Mouse (Mus musculus) forebrain, embryonic 14.5 days (tissue): Measurements from ENCODE around the gene Gm12355. TPM values are rescaled to one million over a fixed set of nuclear protein-coding genes. Genes with fewer than 3 reads are reported as not detected.

Experiments
- ATAC-seq: fragments of 200-750 bp; cut with Nextera tagmentation; 2 replicates; pipeline ENCODE4 v1.8.0; 2017; ENCODE audit warnings: mild to moderate bottlenecking, moderate library complexity
- DNase-seq: peaks from one replicate; pipeline ENCODE4 v3.0.0-alpha.2; 2015; ENCODE audit warnings: low spot score
- H3K27ac ChIP-seq: fragments of 300-500 bp; sonication (generic); 2 replicates; pipeline ENCODE4 v1.5.1; 2014; ENCODE audit warnings: low read depth, mild to moderate bottlenecking, control low read depth, low read length, moderate library complexity
- H3K27me3 ChIP-seq: fragments of 300-500 bp; sonication (generic); replicated peaks from 2 replicates; pipeline ENCODE4 v1.6.1; 2014; ENCODE audit warnings: low read length, control low read depth, mixed read lengths; ENCODE audit not compliant: control insufficient read depth, insufficient read depth
- H3K36me3 ChIP-seq: fragments of 300-500 bp; sonication (generic); 2 replicates; pipeline ENCODE4 v1.6.1; 2014; ENCODE audit warnings: low read length, control low read depth; ENCODE audit not compliant: control insufficient read depth, insufficient read depth
- H3K4me1 ChIP-seq: fragments of 300-500 bp; sonication (generic); 2 replicates; pipeline ENCODE4 v1.6.1; 2014; ENCODE audit warnings: antibody characterized with exemption, low read length, control low read depth; ENCODE audit not compliant: control insufficient read depth, insufficient read depth
- H3K4me2 ChIP-seq: fragments of 300-500 bp; sonication (generic); 2 replicates; pipeline ENCODE4 v1.6.1; 2014; ENCODE audit warnings: mild to moderate bottlenecking, control low read depth, low read length
- H3K4me3 ChIP-seq: fragments of 300-500 bp; sonication (generic); 2 replicates; pipeline ENCODE4 v1.5.1; 2014; ENCODE audit warnings: low read depth, low read length, control low read depth
- H3K9ac ChIP-seq: fragments of 300-500 bp; sonication (generic); 2 replicates; pipeline ENCODE4 v1.6.1; 2014; ENCODE audit warnings: mild to moderate bottlenecking, low read length, control low read depth, moderate library complexity
- H3K9me3 ChIP-seq: fragments of 300-500 bp; sonication (generic); replicated peaks from 2 replicates; pipeline ENCODE4 v1.6.1; 2016; ENCODE audit warnings: low read length, control low read depth, mixed read lengths; ENCODE audit not compliant: control insufficient read depth
- WGBS: fragments of 180-500 bp; shearing (Covaris S2); extraction: QIAGEN DNeasy Blood & Tissue Kit; methylation state at CpG from one replicate; pipeline ENCODE4 v1.1.7; 2014; 5-methylcytosine and 5-hydroxymethylcytosine counted together
- polyA plus RNA-seq: library from polyadenylated mRNA; unstranded; fragments of >200 nt; fragmentation: Nextera tagmentation; extraction: Ambion mirVana; gene quantifications from 2 replicates; pipeline ENCODE4 v1.2.1, GENCODE M21; 2014

The Gm12355 gene
- polyA plus RNA-seq, 1 experiment from 2014 or later = 1.3 TPM

GRCm38 (mm10) chr11:98586892-98587563 lies 38.4 kb downstream of the Gm12355 start, which contains the start of gene Ormdl3:
TSS of gene Ormdl3 (minus strand) at chr11:98587368.
- H3K27me3 ChIP-seq = no peaks in the 10 kb centered on the region
- H3K27ac ChIP-seq = peak within 1 kb of the TSS; percentile 67
- peak within 1 kb of the TSS; percentile 87 for H3K9ac ChIP-seq
- peak; percentile 99 for DNase-seq
- peak within 1 kb of the TSS; percentile 85 for H3K4me2 ChIP-seq
- peak within 1 kb of the TSS; percentile 72 for H3K4me3 ChIP-seq
- peaks cover 21% of the 10 kb centered on the region for H3K4me1 ChIP-seq
- peak; percentile 97 for ATAC-seq
- no peaks in the 10 kb centered on the region for H3K9me3 ChIP-seq
- under 1% methylated on average over 49 of the region's 49 CpGs for WGBS
- H3K36me3 ChIP-seq = peaks cover 16% of the 10 kb centered on the region

- peak; percentile 47 for ATAC-seq
- DNase-seq = peak; percentile 43
Measured at GRCm38 (mm10) chr11:98586087-98586891, 39.2 kb downstream of the Gm12355 start.

GRCm38 (mm10) chr11:98584629-98585177 lies 40.8 kb downstream of the Gm12355 start:
- Histone ChIP-seq H3K9ac (no peak overlapping the region), H3K27me3 (no peaks in the 10 kb centered on the region), H3K27ac (no peak overlapping the region), H3K9me3 (no peaks in the 10 kb centered on the region), H3K36me3 (peaks cover 32% of the 10 kb centered on the region), H3K4me3 (no peak overlapping the region), H3K4me1 (peaks cover 21% of the 10 kb centered on the region), H3K4me2 (no peak overlapping the region)
- ATAC-seq = no peak
- WGBS = 96% methylated on average over 6 of the region's 6 CpGs
- no peak for DNase-seq

More at GRCm38 (mm10) chr11:98586087-98586891, 39.2 kb downstream of the Gm12355 start:
- Histone ChIP-seq H3K9me3 (no peaks in the 10 kb centered on the region), H3K4me1 (peaks cover 21% of the 10 kb centered on the region), H3K36me3 (peaks cover 22% of the 10 kb centered on the region), H3K4me3 (peak overlapping the region; percentile 72), H3K4me2 (peak overlapping the region; percentile 85), H3K27me3 (no peaks in the 10 kb centered on the region), H3K27ac (peak overlapping the region; percentile 67), H3K9ac (peak overlapping the region; percentile 87)
- under 1% methylated on average over 22 of the region's 22 CpGs for WGBS

GRCm38 (mm10) chr11:98584146-98584545 lies 41.3 kb downstream of the Gm12355 start:
- H3K9ac ChIP-seq = no peak overlapping the region
- ATAC-seq (no peak), DNase-seq (no peak)
- WGBS = 70% methylated on average over 1 of the region's 1 CpGs
- no peak overlapping the region for H3K4me3 ChIP-seq
- H3K27ac ChIP-seq = no peak overlapping the region
- peaks cover 32% of the 10 kb centered on the region for H3K36me3 ChIP-seq
- H3K4me1 ChIP-seq = peaks cover 21% of the 10 kb centered on the region
- H3K27me3 ChIP-seq = no peaks in the 10 kb centered on the region
- H3K9me3 ChIP-seq = no peaks in the 10 kb centered on the region
- no peak overlapping the region for H3K4me2 ChIP-seq

GRCm38 (mm10) chr11:98583571-98583970 lies 41.9 kb downstream of the Gm12355 start:
- DNase-seq (no peak), ATAC-seq (no peak)
- Histone ChIP-seq H3K27ac (no peak overlapping the region), H3K4me2 (no peak overlapping the region), H3K36me3 (peaks cover 32% of the 10 kb centered on the region), H3K9ac (no peak overlapping the region), H3K27me3 (no peaks in the 10 kb centered on the region), H3K4me3 (no peak overlapping the region), H3K4me1 (peaks cover 21% of the 10 kb centered on the region), H3K9me3 (no peaks in the 10 kb centered on the region)
- 43% methylated on average over 3 of the region's 3 CpGs for WGBS

GRCm38 (mm10) chr11:98583265-98583552 lies 42.3 kb downstream of the Gm12355 start:
- peaks cover 19% of the 10 kb centered on the region for H3K4me1 ChIP-seq
- no peak overlapping the region for H3K27ac ChIP-seq
- no peak for ATAC-seq
- H3K9me3 ChIP-seq = no peaks in the 10 kb centered on the region
- no peak for DNase-seq
- H3K4me2 ChIP-seq = no peak overlapping the region
- H3K27me3 ChIP-seq = no peaks in the 10 kb centered on the region
- WGBS = 95% methylated on average over 3 of the region's 3 CpGs
- no peak overlapping the region for H3K9ac ChIP-seq
- peaks cover 32% of the 10 kb centered on the region for H3K36me3 ChIP-seq
- no peak overlapping the region for H3K4me3 ChIP-seq

- H3K4me3 ChIP-seq = no peak overlapping the region
- no peak for ATAC-seq
- H3K27me3 ChIP-seq = no peaks in the 10 kb centered on the region
- peaks cover 15% of the 10 kb centered on the region for H3K4me1 ChIP-seq
- H3K36me3 ChIP-seq = peaks cover 32% of the 10 kb centered on the region
- DNase-seq = no peak
- 89% methylated on average over 12 of the region's 12 CpGs for WGBS
- H3K9ac ChIP-seq = no peak overlapping the region
- no peak overlapping the region for H3K4me2 ChIP-seq
- no peaks in the 10 kb centered on the region for H3K9me3 ChIP-seq
- no peak overlapping the region for H3K27ac ChIP-seq
Measured at GRCm38 (mm10) chr11:98582551-98583264, 42.8 kb downstream of the Gm12355 start.

GRCm38 (mm10) chr11:98582030-98582388 lies 43.5 kb downstream of the Gm12355 start:
- H3K4me1 ChIP-seq = peaks cover 11% of the 10 kb centered on the region; the same call in 1 of the 2 replicates
- WGBS = 84% methylated on average over 8 of the region's 8 CpGs

More at GRCm38 (mm10) chr11:98582030-98582388, 43.5 kb downstream of the Gm12355 start:
- Histone ChIP-seq H3K27ac (no peak overlapping the region), H3K4me2 (no peak overlapping the region), H3K9me3 (no peaks in the 10 kb centered on the region), H3K27me3 (no peaks in the 10 kb centered on the region), H3K9ac (no peak overlapping the region), H3K36me3 (peaks cover 32% of the 10 kb centered on the region), H3K4me3 (no peak overlapping the region)
- DNase-seq = no peak
- ATAC-seq = no peak
